Mouse (Mus musculus): ENCODE measurements around the gene Cdh4. TPM values are rescaled to one million over a fixed set of nuclear protein-coding genes. Genes with fewer than 3 reads are reported as not detected.

Cdh4 gene
- polyA plus RNA-seq, 1 experiment = 0.36 TPM

GRCm38 (mm10) chr2:179575585-179575984, 133.4 kb downstream of the Cdh4 start:
- no peaks in the 10 kb centered on the region for H3K4me1 ChIP-seq (ENCODE audit: control insufficient read depth, insufficient read depth, low read length)
- TF ChIP-seq CTCF (IDR thresholded peaks at IDR 0.05; ENCODE audit: control insufficient read depth, insufficient read depth, insufficient replicate concordance, low read depth, low read length) = no peak
- no peak for TF ChIP-seq POLR2A (IDR thresholded peaks at IDR 0.05; ENCODE audit: control insufficient read depth, low read depth, low read length)
- H3K27ac ChIP-seq (ENCODE audit: control insufficient read depth, insufficient read depth, low read depth, low read length) = no peak overlapping the region
- no peaks in the 10 kb centered on the region for H3K27me3 ChIP-seq (ENCODE audit: control insufficient read depth, insufficient read depth, low read length)
- no peaks in the 10 kb centered on the region for H3K36me3 ChIP-seq (ENCODE audit: control insufficient read depth, insufficient read depth, low read length)
- no peak overlapping the region for H3K4me3 ChIP-seq (ENCODE audit: control insufficient read depth, low read depth, low read length)

GRCm38 (mm10) chr2:179576221-179576620, 134.0 kb downstream of the Cdh4 start:
- no peaks in the 10 kb centered on the region for H3K27me3 ChIP-seq (ENCODE audit: control insufficient read depth, insufficient read depth, low read length)
- H3K27ac ChIP-seq (ENCODE audit: control insufficient read depth, insufficient read depth, low read depth, low read length) = no peak overlapping the region
- H3K4me3 ChIP-seq (ENCODE audit: control insufficient read depth, low read depth, low read length) = no peak overlapping the region
- H3K4me1 ChIP-seq (ENCODE audit: control insufficient read depth, insufficient read depth, low read length) = peaks cover 5% of the 10 kb centered on the region
- no peaks in the 10 kb centered on the region for H3K36me3 ChIP-seq (ENCODE audit: control insufficient read depth, insufficient read depth, low read length)
- no peak for TF ChIP-seq CTCF (IDR thresholded peaks at IDR 0.05; ENCODE audit: control insufficient read depth, insufficient read depth, insufficient replicate concordance, low read depth, low read length)
- TF ChIP-seq POLR2A (IDR thresholded peaks at IDR 0.05; ENCODE audit: control insufficient read depth, low read depth, low read length) = no peak

GRCm38 (mm10) chr2:179578329-179578728, 136.1 kb downstream of the Cdh4 start:
- H3K27me3 ChIP-seq (ENCODE audit: control insufficient read depth, insufficient read depth, low read length) = no peaks in the 10 kb centered on the region
- no peak overlapping the region for H3K27ac ChIP-seq (ENCODE audit: control insufficient read depth, insufficient read depth, low read depth, low read length)
- H3K4me1 ChIP-seq (ENCODE audit: control insufficient read depth, insufficient read depth, low read length) = peaks cover 5% of the 10 kb centered on the region
- no peak for TF ChIP-seq CTCF (IDR thresholded peaks at IDR 0.05; ENCODE audit: control insufficient read depth, insufficient read depth, insufficient replicate concordance, low read depth, low read length)
- no peak for TF ChIP-seq POLR2A (IDR thresholded peaks at IDR 0.05; ENCODE audit: control insufficient read depth, low read depth, low read length)
- H3K36me3 ChIP-seq (ENCODE audit: control insufficient read depth, insufficient read depth, low read length) = no peaks in the 10 kb centered on the region
- no peak overlapping the region for H3K4me3 ChIP-seq (ENCODE audit: control insufficient read depth, low read depth, low read length)

- Histone ChIP-seq H3K27ac (ENCODE audit: control insufficient read depth, insufficient read depth, low read depth, low read length) (no peak overlapping the region), H3K27me3 (ENCODE audit: control insufficient read depth, insufficient read depth, low read length) (no peaks in the 10 kb centered on the region), H3K4me3 (ENCODE audit: control insufficient read depth, low read depth, low read length) (no peak overlapping the region), H3K36me3 (ENCODE audit: control insufficient read depth, insufficient read depth, low read length) (no peaks in the 10 kb centered on the region), H3K4me1 (ENCODE audit: control insufficient read depth, insufficient read depth, low read length) (peaks cover 5% of the 10 kb centered on the region)
- TF ChIP-seq CTCF (IDR thresholded peaks at IDR 0.05; ENCODE audit: control insufficient read depth, insufficient read depth, insufficient replicate concordance, low read depth, low read length) (no peak), POLR2A (IDR thresholded peaks at IDR 0.05; ENCODE audit: control insufficient read depth, low read depth, low read length) (no peak)
These were observed 136.6 kb downstream of the Cdh4 start for GRCm38 (mm10) chr2:179578842-179579241.

GRCm38 (mm10) chr2:179580415-179580814, 138.2 kb downstream of the Cdh4 start:
- H3K4me1 ChIP-seq (ENCODE audit: control insufficient read depth, insufficient read depth, low read length) = peaks cover 5% of the 10 kb centered on the region
- TF ChIP-seq POLR2A (IDR thresholded peaks at IDR 0.05; ENCODE audit: control insufficient read depth, low read depth, low read length) (no peak), CTCF (IDR thresholded peaks at IDR 0.05; ENCODE audit: control insufficient read depth, insufficient read depth, insufficient replicate concordance, low read depth, low read length) (no peak)
- H3K27ac ChIP-seq (ENCODE audit: control insufficient read depth, insufficient read depth, low read depth, low read length) = no peak overlapping the region
- no peaks in the 10 kb centered on the region for H3K27me3 ChIP-seq (ENCODE audit: control insufficient read depth, insufficient read depth, low read length)
- H3K4me3 ChIP-seq (ENCODE audit: control insufficient read depth, low read depth, low read length) = no peak overlapping the region
- no peaks in the 10 kb centered on the region for H3K36me3 ChIP-seq (ENCODE audit: control insufficient read depth, insufficient read depth, low read length)

GRCm38 (mm10) chr2:179581058-179581457, 138.8 kb downstream of the Cdh4 start:
- peaks cover 5% of the 10 kb centered on the region for H3K4me1 ChIP-seq (ENCODE audit: control insufficient read depth, insufficient read depth, low read length)
- H3K27me3 ChIP-seq (ENCODE audit: control insufficient read depth, insufficient read depth, low read length) = no peaks in the 10 kb centered on the region
- no peaks in the 10 kb centered on the region for H3K36me3 ChIP-seq (ENCODE audit: control insufficient read depth, insufficient read depth, low read length)
- TF ChIP-seq CTCF (IDR thresholded peaks at IDR 0.05; ENCODE audit: control insufficient read depth, insufficient read depth, insufficient replicate concordance, low read depth, low read length) = no peak
- TF ChIP-seq POLR2A (IDR thresholded peaks at IDR 0.05; ENCODE audit: control insufficient read depth, low read depth, low read length) = no peak
- H3K4me3 ChIP-seq (ENCODE audit: control insufficient read depth, low read depth, low read length) = no peak overlapping the region
- H3K27ac ChIP-seq (ENCODE audit: control insufficient read depth, insufficient read depth, low read depth, low read length) = no peak overlapping the region

- no peak overlapping the region for H3K4me3 ChIP-seq (ENCODE audit: control insufficient read depth, low read depth, low read length)
- peaks cover 5% of the 10 kb centered on the region for H3K4me1 ChIP-seq (ENCODE audit: control insufficient read depth, insufficient read depth, low read length)
- H3K27me3 ChIP-seq (ENCODE audit: control insufficient read depth, insufficient read depth, low read length) = no peaks in the 10 kb centered on the region
- TF ChIP-seq POLR2A (IDR thresholded peaks at IDR 0.05; ENCODE audit: control insufficient read depth, low read depth, low read length) (no peak), CTCF (IDR thresholded peaks at IDR 0.05; ENCODE audit: control insufficient read depth, insufficient read depth, insufficient replicate concordance, low read depth, low read length) (no peak)
- no peak overlapping the region for H3K27ac ChIP-seq (ENCODE audit: control insufficient read depth, insufficient read depth, low read depth, low read length)
- no peaks in the 10 kb centered on the region for H3K36me3 ChIP-seq (ENCODE audit: control insufficient read depth, insufficient read depth, low read length)
These were observed 140.7 kb downstream of the Cdh4 start for GRCm38 (mm10) chr2:179582966-179583365.

- no peaks in the 10 kb centered on the region for H3K27me3 ChIP-seq (ENCODE audit: control insufficient read depth, insufficient read depth, low read length)
- no peak overlapping the region for H3K27ac ChIP-seq (ENCODE audit: control insufficient read depth, insufficient read depth, low read depth, low read length)
- H3K4me1 ChIP-seq (ENCODE audit: control insufficient read depth, insufficient read depth, low read length) = peaks cover 5% of the 10 kb centered on the region
- TF ChIP-seq POLR2A (IDR thresholded peaks at IDR 0.05; ENCODE audit: control insufficient read depth, low read depth, low read length) (no peak), CTCF (IDR thresholded peaks at IDR 0.05; ENCODE audit: control insufficient read depth, insufficient read depth, insufficient replicate concordance, low read depth, low read length) (no peak)
- H3K36me3 ChIP-seq (ENCODE audit: control insufficient read depth, insufficient read depth, low read length) = no peaks in the 10 kb centered on the region
- no peak overlapping the region for H3K4me3 ChIP-seq (ENCODE audit: control insufficient read depth, low read depth, low read length)
These were observed 142.4 kb downstream of the Cdh4 start for GRCm38 (mm10) chr2:179584672-179585071.

All from testis, adult 2 months (tissue).